Mouse (Mus musculus): ENCODE data around the gene Mtx1.

GRCm38 (mm10) chr3:89175544-89175943 is 51.3 kb downstream of the Mtx1 start:
- TF ChIP-seq CTCF (IDR thresholded peaks at IDR 0.05; ENCODE audit: control insufficient read depth, insufficient read depth, insufficient replicate concordance, low read depth, low read length) (no peak), POLR2A (IDR thresholded peaks at IDR 0.05; ENCODE audit: control insufficient read depth, low read depth, low read length) (no peak)
